In genomic region chr8:45994111-45994510, GRCm38 (mm10) we compare ENCODE assay signal across 10 mouse cellular contexts. TPM values are rescaled to one million over a fixed set of nuclear protein-coding genes. Genes with fewer than 3 reads are reported as not detected.
A peak's percentile ranks its signal among the peaks of the same experiment; 100 is the strongest.
DNase-seq lines count a peak whose midpoint lies in the region; ATAC-seq and TF ChIP-seq lines count a peak whose summit lies in the region.
"Had no signal": no experiment of that assay in that cellular context is flagged by ENCODE, and none has a peak within 500 bp of the region (broad histone marks: within the 10 kb centered on the region; RNA-seq: fewer than 3 reads in every experiment).

No protein-coding gene starts in this region.

- peak; percentile 38 for TF ChIP-seq CTCF in gastrocnemius, adult 2 months (IDR thresholded peaks at IDR 0.05)
- peak; percentile 31; the same call in 1 of the 2 replicates for TF ChIP-seq CTCF in testis, adult 2 months (IDR thresholded peaks at IDR 0.05; ENCODE audit: control insufficient read depth, insufficient read depth, insufficient replicate concordance, low read depth, low read length)

- no peak for TF ChIP-seq POLR2A in testis, adult 2 months (IDR thresholded peaks at IDR 0.05; ENCODE audit: control insufficient read depth, low read depth, low read length)

- H3K4me3 ChIP-seq in gastrocnemius, adult 2 months: no peak overlapping the region
- no peak overlapping the region for H3K4me3 ChIP-seq in testis, adult 2 months (ENCODE audit: control insufficient read depth, low read depth, low read length)

- no peak overlapping the region for H3K27ac ChIP-seq in gastrocnemius, adult 2 months
- no peak overlapping the region for H3K27ac ChIP-seq in testis, adult 2 months (ENCODE audit: control insufficient read depth, insufficient read depth, low read depth, low read length)

- no peak for DNase-seq in gastrocnemius, adult 2 months
- no peak for DNase-seq in gastrocnemius, adult 18-20 months (ENCODE audit: low spot score)
- DNase-seq in testis, postnatal 14 days (ENCODE audit: low spot score): no peak
- peak; percentile 61 for DNase-seq in thymus, postnatal 4 days
- DNase-seq in layer of hippocampus, adult 18-20 months (ENCODE audit: low spot score in 2 of 2): no peak
- DNase-seq in heart, postnatal 25 days (ENCODE audit: low spot score): no peak
- DNase-seq: kidney, postnatal 10 days had no signal

- H3K4me1 ChIP-seq in testis, adult 2 months (ENCODE audit: control insufficient read depth, insufficient read depth, low read length): peaks cover 1% of the 10 kb centered on the region; the same call in 1 of the 2 replicates

- peak; percentile 52 for ATAC-seq in inflammation-experienced regulatory T-cells, adult 6 months

- H3K27me3 ChIP-seq in testis, adult 2 months (ENCODE audit: control insufficient read depth, insufficient read depth, low read length): no peaks in the 10 kb centered on the region

- intact Hi-C loops in gastrocnemius, adult 2 months (cut with DNase I): no loop called here
- intact Hi-C loops in heart, postnatal 25 days (cut with DNase I): no loop called here

- peaks cover 1% of the 10 kb centered on the region; the same call in 1 of the 2 replicates for H3K36me3 ChIP-seq in testis, adult 2 months (ENCODE audit: control insufficient read depth, insufficient read depth, low read length)

RNA-seq across cellular contexts. Expression of gene Lrp2bp, which starts 5.0 kb away (rescaled TPM):
- total RNA-seq in gastrocnemius, adult 2 months (2021): 1 to 10 TPM; 1.9 to 2.2 TPM
- 1 to 10 TPM; 1.7 to 3.0 TPM for total RNA-seq in gastrocnemius, adult 18-20 months (2021)
- polyA plus RNA-seq in testis, adult 2 months (2012; rRNA removed): 53.7 and 55.3 TPM in 2 replicates
- 1 to 10 TPM in 1 of 3 experiments, under 1 TPM in 2; 0.47 to 1.1 (median 0.97) TPM for polyA plus RNA-seq in inflammation-experienced regulatory T-cells, adult 6 months (2017; shearing (Covaris generic))
- under 1 TPM; 0.20 TPM for total RNA-seq in layer of hippocampus, adult 18-20 months (2021)
- 1 to 10 TPM; 1.0 to 1.1 TPM for total RNA-seq in heart, postnatal 25 days (2021)

RNA-seq across cellular contexts. Expression of gene Ankrd37, which starts 11.4 kb away (rescaled TPM):
- total RNA-seq in gastrocnemius, adult 2 months (2021): 1 to 10 TPM; 1.9 to 6.2 TPM
- total RNA-seq in gastrocnemius, adult 18-20 months (2021): 1 to 10 TPM; 2.3 to 2.9 TPM
- 3.0 and 3.7 TPM in 2 replicates for polyA plus RNA-seq in testis, adult 2 months (2012; rRNA removed)
- polyA plus RNA-seq in inflammation-experienced regulatory T-cells, adult 6 months (2017; shearing (Covaris generic)): 10 to 100 TPM; 12.3 to 17.9 (median 17.4) TPM
- total RNA-seq in layer of hippocampus, adult 18-20 months (2021): 1 to 10 TPM; 6.0 to 8.6 TPM
- total RNA-seq in heart, postnatal 25 days (2021): 10 to 100 TPM; 10.0 to 11.7 TPM

RNA-seq across cellular contexts. Expression of gene Ufsp2, which starts 18.8 kb away (rescaled TPM):
- total RNA-seq in gastrocnemius, adult 2 months (2021): 10 to 100 TPM; 36.0 to 43.8 TPM
- total RNA-seq in gastrocnemius, adult 18-20 months (2021): 10 to 100 TPM; 37.7 to 38.1 TPM
- polyA plus RNA-seq in testis, adult 2 months (2012; rRNA removed): 16.8 and 20.0 TPM in 2 replicates
- polyA plus RNA-seq in inflammation-experienced regulatory T-cells, adult 6 months (2017; shearing (Covaris generic)): 10 to 100 TPM; 64.0 to 81.0 (median 77.7) TPM
- 10 to 100 TPM; 47.5 to 50.8 TPM for total RNA-seq in layer of hippocampus, adult 18-20 months (2021)
- total RNA-seq in heart, postnatal 25 days (2021): 10 to 100 TPM; 31.1 to 32.3 TPM

RNA-seq across cellular contexts. Expression of gene 1700029J07Rik, which starts 19.1 kb away (rescaled TPM):
- total RNA-seq in gastrocnemius, adult 2 months (2021): under 1 TPM; 0.28 to 0.59 TPM
- under 1 TPM; 0.25 to 0.28 TPM for total RNA-seq in gastrocnemius, adult 18-20 months (2021)
- 26.8 and 28.7 TPM in 2 replicates for polyA plus RNA-seq in testis, adult 2 months (2012; rRNA removed)
- polyA plus RNA-seq in inflammation-experienced regulatory T-cells, adult 6 months (2017; shearing (Covaris generic)): 1 to 10 TPM in 2 of 3 experiments, under 1 TPM in 1; 0.55 to 2.9 (median 2.4) TPM
- total RNA-seq in layer of hippocampus, adult 18-20 months (2021): 1 to 10 TPM; 2.3 to 2.4 TPM
- total RNA-seq in heart, postnatal 25 days (2021): under 1 TPM; 0.52 to 0.84 TPM

RNA-seq across cellular contexts. Expression of gene Ccdc110, which starts 59.7 kb away (rescaled TPM):
- not detected for total RNA-seq in gastrocnemius, adult 2 months (2021)
- under 1 TPM; 0.09 to 0.14 TPM for total RNA-seq in gastrocnemius, adult 18-20 months (2021)
- polyA plus RNA-seq in testis, adult 2 months (2012; rRNA removed): 21.8 and 23.4 TPM in 2 replicates
- polyA plus RNA-seq in inflammation-experienced regulatory T-cells, adult 6 months (2017; shearing (Covaris generic)): not detected
- under 1 TPM; 0.51 to 0.69 TPM for total RNA-seq in layer of hippocampus, adult 18-20 months (2021)
- not detected for total RNA-seq in heart, postnatal 25 days (2021)
- polyA plus RNA-seq: heart, embryonic 14.5 days had no signal
